29 mouse cellular contexts compared by ENCODE assay signal in genomic region chr5:113499421-113499820, GRCm38 (mm10). TPM values are rescaled to one million over a fixed set of nuclear protein-coding genes. Genes with fewer than 3 reads are reported as not detected.
DNase-seq lines count a peak whose midpoint lies in the region; ATAC-seq and TF ChIP-seq lines count a peak whose summit lies in the region.
"Had no signal": no experiment of that assay in that cellular context is flagged by ENCODE, and none has a peak within 500 bp of the region (broad histone marks: within the 10 kb centered on the region; RNA-seq: fewer than 3 reads in every experiment).

No protein-coding gene starts in this region.

- H3K9me3 ChIP-seq in kidney, embryonic 15.5 days (replicated peaks) = no peaks in the 10 kb centered on the region
- H3K9me3 ChIP-seq: embryonic facial prominence, embryonic 10.5 days; embryonic facial prominence, embryonic 13.5 days; forebrain, embryonic 12.5 days; heart, embryonic 12.5 days; heart, embryonic 15.5 days; hindbrain, embryonic 10.5 days; hindbrain, embryonic 13.5 days; intestine, embryonic 15.5 days had no signal

- peak overlapping the region; percentile 53 for H3K27ac ChIP-seq in layer of hippocampus, adult 2 months
- no peak overlapping the region for H3K27ac ChIP-seq in kidney, embryonic 15.5 days
- H3K27ac ChIP-seq: embryonic facial prominence, embryonic 10.5 days; embryonic facial prominence, embryonic 13.5 days; forebrain, embryonic 12.5 days; heart, embryonic 15.5 days; hindbrain, embryonic 10.5 days; hindbrain, embryonic 13.5 days; intestine, embryonic 15.5 days had no signal

- WGBS in kidney, embryonic 15.5 days = 84% methylated on average over 11 of the region's 11 CpGs

- H3K4me1 ChIP-seq in kidney, embryonic 15.5 days = peaks cover 12% of the 10 kb centered on the region
- H3K4me1 ChIP-seq: intestine, embryonic 15.5 days had no signal

- peak; percentile 46 for DNase-seq in cerebellum, adult 9-10 months
- DNase-seq in cerebellum, adult 8-10 months = no peak
- no peak for DNase-seq in layer of hippocampus, adult 2 months (ENCODE audit: low spot score in 2 of 2)
- no peak for DNase-seq in layer of hippocampus, postnatal 10 days (ENCODE audit: low spot score in 2 of 2)
- DNase-seq in right cerebral cortex, adult 18-20 months = peak; percentile 43
- no peak for DNase-seq in right cerebral cortex, postnatal 4 days
- peak; percentile 56 for DNase-seq in brain, adult 2 months (ENCODE audit: low read depth, low spot score)
- DNase-seq: adrenal gland, adult 8-10 months; adrenal gland, postnatal 25 days; embryo, embryonic 11 days; gastrocnemius, postnatal 25 days; heart, adult 18-20 months; heart, postnatal 10 days; heart, postnatal 36 days had no signal

- H3K4me2 ChIP-seq in kidney, embryonic 15.5 days = no peak overlapping the region
- H3K4me2 ChIP-seq: embryonic facial prominence, embryonic 13.5 days; forebrain, embryonic 12.5 days; heart, embryonic 12.5 days; heart, embryonic 15.5 days; hindbrain, embryonic 13.5 days; intestine, embryonic 15.5 days had no signal

- H3K27me3 ChIP-seq in kidney, embryonic 15.5 days = peaks cover 2% of the 10 kb centered on the region; the same call in 1 of the 2 replicates
- H3K27me3 ChIP-seq: forebrain, embryonic 12.5 days; heart, embryonic 12.5 days; intestine, embryonic 15.5 days had no signal

- H3K4me3 ChIP-seq in layer of hippocampus, adult 2 months = no peak overlapping the region
- no peak overlapping the region for H3K4me3 ChIP-seq in kidney, embryonic 15.5 days (replicated peaks)
- H3K4me3 ChIP-seq: embryonic facial prominence, embryonic 10.5 days; embryonic facial prominence, embryonic 13.5 days; erythroblast, embryonic 14.5 days; forebrain, embryonic 12.5 days; heart, embryonic 12.5 days; heart, embryonic 15.5 days; hindbrain, embryonic 10.5 days; hindbrain, embryonic 13.5 days; intestine, embryonic 15.5 days had no signal

- no peak for ATAC-seq in kidney, embryonic 15.5 days (replicated peaks; ENCODE audit: low FRiP score)
- ATAC-seq: activated CD4-positive, CD25-positive, alpha-beta regulatory T cell, adult 4 months; CD4-positive, CD25-positive, alpha-beta regulatory T cell, adult 4 months; forebrain, embryonic 16.5 days; hindbrain, embryonic 16.5 days; intestine, embryonic 15.5 days had no signal

- H3K36me3 ChIP-seq in kidney, embryonic 15.5 days = no peaks in the 10 kb centered on the region
- H3K36me3 ChIP-seq: embryonic facial prominence, embryonic 10.5 days; embryonic facial prominence, embryonic 13.5 days; forebrain, embryonic 12.5 days; heart, embryonic 12.5 days; heart, embryonic 15.5 days; hindbrain, embryonic 10.5 days; hindbrain, embryonic 13.5 days; intestine, embryonic 15.5 days had no signal

- no peak for TF ChIP-seq CTCF in layer of hippocampus, adult 2 months (conservative IDR thresholded peaks at IDR 0.05)

- no peak overlapping the region for H3K9ac ChIP-seq in kidney, embryonic 15.5 days
- H3K9ac ChIP-seq: embryonic facial prominence, embryonic 13.5 days; forebrain, embryonic 12.5 days; heart, embryonic 12.5 days; heart, embryonic 15.5 days; hindbrain, embryonic 13.5 days; intestine, embryonic 15.5 days had no signal

RNA-seq across cellular contexts. Expression of gene Wscd2, which starts 9.3 kb away (rescaled TPM):
- total RNA-seq in layer of hippocampus, adult 2 months (2021) = 10 to 100 TPM; 85.0 to 89.1 TPM
- total RNA-seq in layer of hippocampus, postnatal 10 days (2021) = 10 to 100 TPM; 58.0 to 63.4 TPM
- 2.8 and 4.5 TPM in 2 replicates for polyA plus RNA-seq in kidney, embryonic 15.5 days (2015; fragmentation: Nextera tagmentation; extraction: Ambion mirVana)
- polyA plus RNA-seq: C2C12; erythroblast, embryonic 14.5 days had no signal

Comparison
In these comparisons a context has a peak if more than half of its experiments do, and no peak if none do; other contexts are left out.
1. DNase-seq: peak in cerebellum, adult 9-10 months (single experiment), right cerebral cortex, adult 18-20 months (single experiment) and brain, adult 2 months (single experiment); none in cerebellum, adult 8-10 months (single experiment), layer of hippocampus, adult 2 months (0 of 2), layer of hippocampus, postnatal 10 days (0 of 2) and right cerebral cortex, postnatal 4 days (single experiment).